Mouse (Mus musculus): ENCODE results near the gene Stxbp5. TPM values are rescaled to one million over a fixed set of nuclear protein-coding genes. Genes with fewer than 3 reads are reported as not detected.

The Stxbp5 gene
- polyA plus RNA-seq, 1 experiment from 2014 or later, result 13.4 TPM

DNA sequence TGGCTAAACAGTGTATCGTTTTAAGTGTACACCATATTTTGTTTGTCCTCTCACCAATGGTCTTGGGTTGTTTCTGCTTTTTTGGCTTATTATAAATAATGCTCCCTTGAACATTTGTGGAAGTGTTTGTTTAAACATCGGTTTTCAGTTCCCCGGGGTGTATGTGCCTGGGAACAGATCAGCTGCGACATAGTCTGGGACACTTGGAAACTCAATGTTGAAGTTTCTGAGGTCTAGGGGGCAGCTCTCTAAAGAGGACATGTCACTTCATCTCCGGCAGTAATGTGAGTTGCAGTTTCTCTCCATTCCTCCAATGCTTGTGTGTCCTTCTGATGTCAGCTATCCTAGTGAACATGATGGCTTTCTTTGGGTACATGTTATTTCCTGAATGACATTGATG, 137.0 kb downstream of the Stxbp5 start:
- ATAC-seq (no peak), DNase-seq (ENCODE audit: low read depth, low spot score) (no peak)
- TF ChIP-seq CTCF (IDR thresholded peaks at IDR 0.05), result no peak
- POLR2A ChIA-PET, result no interaction called here
- in situ Hi-C loops (cut with MboI; ENCODE audit: low pct_unique_long_range_greater_than_20kb), result no loop called here
- no peaks in the 10 kb centered on the region for H3K27me3 ChIP-seq
- CTCF ChIA-PET, result no interaction called here

DNA sequence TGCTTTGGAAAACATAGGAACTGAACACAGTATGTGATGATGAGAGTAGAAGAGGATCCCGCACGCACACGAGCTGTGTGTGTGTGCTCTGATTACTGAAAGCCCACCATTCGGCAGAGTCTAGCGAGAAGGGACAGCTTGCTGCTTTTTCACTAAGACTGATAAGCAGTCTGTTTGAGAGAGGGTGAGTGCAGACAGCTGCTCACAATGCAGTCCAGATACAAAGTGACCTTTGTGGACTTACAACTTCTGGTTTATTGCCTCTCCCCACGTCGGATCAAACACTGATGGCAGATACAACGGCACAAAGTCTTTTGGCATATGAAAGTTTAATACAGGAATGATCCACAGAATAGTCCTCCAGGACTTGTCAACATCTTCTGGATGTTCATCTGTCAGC, 140.6 kb downstream of the Stxbp5 start:
- in situ Hi-C loops (cut with MboI; ENCODE audit: low pct_unique_long_range_greater_than_20kb), result no loop called here
- DNase-seq (ENCODE audit: low read depth, low spot score) (no peak), ATAC-seq (no peak)
- TF ChIP-seq CTCF (IDR thresholded peaks at IDR 0.05), result no peak
- H3K27me3 ChIP-seq, result no peaks in the 10 kb centered on the region
- ChIA-PET CTCF (no interaction called here), POLR2A (no interaction called here)

DNA sequence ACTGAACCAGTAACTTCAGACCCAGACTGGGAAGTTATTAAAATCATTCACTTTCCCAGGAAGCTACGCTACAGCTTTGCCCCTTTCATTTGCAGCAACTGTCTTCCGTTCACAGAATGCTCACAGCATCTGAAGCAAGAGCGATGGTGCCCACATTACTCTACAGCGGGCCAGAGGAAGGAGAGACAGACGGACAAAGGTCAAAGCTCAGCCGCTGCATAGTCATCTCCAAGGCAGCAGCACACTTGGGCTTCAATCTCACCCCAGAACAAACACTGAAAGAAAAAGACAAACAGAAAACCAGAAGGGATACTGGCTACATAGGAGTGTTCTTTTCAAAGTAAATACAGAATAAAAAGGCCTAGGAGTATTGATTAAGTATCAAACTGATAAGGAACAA, 144.3 kb downstream of the Stxbp5 start:
- ChIA-PET CTCF (no interaction called here), POLR2A (no interaction called here)
- DNase-seq (ENCODE audit: low read depth, low spot score) (no peak), ATAC-seq (no peak)
- no peaks in the 10 kb centered on the region for H3K27me3 ChIP-seq
- TF ChIP-seq CTCF (IDR thresholded peaks at IDR 0.05), result no peak
- in situ Hi-C loops (cut with MboI; ENCODE audit: low pct_unique_long_range_greater_than_20kb), result loop anchor here (10.0 kb wide), 1 partner anchor 962 kb away; no protein-coding TSS in a partner anchor

DNA sequence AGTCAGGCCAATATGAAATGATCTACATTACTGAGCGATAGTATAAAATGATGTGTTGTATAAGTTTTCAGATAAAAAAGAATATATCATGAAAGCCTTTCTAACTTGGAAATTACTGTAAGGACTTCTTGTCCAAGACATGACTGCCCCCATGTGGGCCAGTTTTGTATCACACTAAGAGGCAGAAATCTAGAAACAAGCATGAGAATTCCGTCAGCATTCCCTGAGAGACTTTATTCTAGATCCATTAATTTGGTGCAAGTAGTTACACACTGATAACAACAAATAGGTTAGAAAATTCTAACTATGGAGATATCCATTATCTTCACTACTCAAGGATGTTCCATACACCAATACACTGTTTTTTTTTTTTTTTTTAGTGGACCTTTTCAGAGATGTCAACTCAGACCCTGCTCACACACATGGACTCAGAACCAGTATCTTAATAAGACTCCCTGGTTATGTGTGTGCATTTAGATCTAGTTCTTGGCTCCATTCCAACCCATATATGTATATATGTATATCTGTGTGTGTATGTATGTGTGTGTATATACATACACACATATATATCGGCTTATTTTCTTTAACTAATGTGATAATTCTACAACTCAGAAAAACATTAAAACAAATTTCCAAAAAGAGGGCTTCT, 145.9 kb downstream of the Stxbp5 start:
- peak; percentile 58 for TF ChIP-seq CTCF (IDR thresholded peaks at IDR 0.05)
- in situ Hi-C loops (cut with MboI; ENCODE audit: low pct_unique_long_range_greater_than_20kb), result loop anchor here (5.0 to 10.0 kb wide), 2 partner anchors 183 to 960 kb away; no protein-coding TSS in a partner anchor
- H3K27me3 ChIP-seq, result no peaks in the 10 kb centered on the region
- POLR2A ChIA-PET, result no interaction called here
- ATAC-seq (no peak), DNase-seq (ENCODE audit: low read depth, low spot score) (no peak)
- CTCF ChIA-PET, result no interaction called here

GRCm38 (mm10) chr10:9733861-9734260, 167.0 kb downstream of the Stxbp5 start:
- TF ChIP-seq CTCF (IDR thresholded peaks at IDR 0.05), result no peak
- DNase-seq (ENCODE audit: low read depth, low spot score), result no peak
- CTCF ChIA-PET, result no interaction called here
- POLR2A ChIA-PET, result no interaction called here
- in situ Hi-C loops (cut with MboI; ENCODE audit: low pct_unique_long_range_greater_than_20kb), result no loop called here
- no peak for ATAC-seq
- no peaks in the 10 kb centered on the region for H3K27me3 ChIP-seq

- H3K27me3 ChIP-seq, result no peaks in the 10 kb centered on the region
- ChIA-PET POLR2A (no interaction called here), CTCF (no interaction called here)
- ATAC-seq (peak; percentile 51), DNase-seq (ENCODE audit: low read depth, low spot score) (no peak)
- no peak for TF ChIP-seq CTCF (IDR thresholded peaks at IDR 0.05)
- in situ Hi-C loops (cut with MboI; ENCODE audit: low pct_unique_long_range_greater_than_20kb), result no loop called here
Observed at GRCm38 (mm10) chr10:9732065-9732749, 168.7 kb downstream of the Stxbp5 start.

GRCm38 (mm10) chr10:9722519-9723303, 178.2 kb downstream of the Stxbp5 start:
- CTCF ChIA-PET, result no interaction called here
- DNase-seq (ENCODE audit: low read depth, low spot score) (no peak), ATAC-seq (no peak)
- POLR2A ChIA-PET, result no interaction called here
- no peak for TF ChIP-seq CTCF (IDR thresholded peaks at IDR 0.05)
- no peaks in the 10 kb centered on the region for H3K27me3 ChIP-seq
- in situ Hi-C loops (cut with MboI; ENCODE audit: low pct_unique_long_range_greater_than_20kb), result no loop called here

DNA sequence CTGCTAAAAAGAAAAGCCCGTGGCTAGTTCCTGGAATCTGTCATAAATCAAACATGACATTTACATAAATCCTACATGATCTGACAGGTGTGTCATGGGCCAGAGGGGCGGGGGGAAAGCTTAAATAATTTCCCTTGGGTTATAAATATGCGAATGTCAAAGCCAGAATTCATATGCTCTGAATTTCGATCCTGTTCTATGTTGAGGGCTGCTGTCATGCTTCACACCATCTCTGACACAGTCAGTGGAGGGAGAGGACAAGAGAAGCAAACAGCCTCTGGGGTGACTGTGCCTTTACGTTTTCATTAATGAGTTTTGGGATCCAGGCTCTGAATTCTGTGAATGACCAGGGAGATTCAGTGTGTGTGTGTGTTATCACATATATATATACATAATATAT, 180.9 kb downstream of the Stxbp5 start:
- in situ Hi-C loops (cut with MboI; ENCODE audit: low pct_unique_long_range_greater_than_20kb), result no loop called here
- ChIA-PET CTCF (no interaction called here), POLR2A (no interaction called here)
- DNase-seq (ENCODE audit: low read depth, low spot score) (no peak), ATAC-seq (no peak)
- TF ChIP-seq CTCF (IDR thresholded peaks at IDR 0.05), result no peak
- no peaks in the 10 kb centered on the region for H3K27me3 ChIP-seq

DNA sequence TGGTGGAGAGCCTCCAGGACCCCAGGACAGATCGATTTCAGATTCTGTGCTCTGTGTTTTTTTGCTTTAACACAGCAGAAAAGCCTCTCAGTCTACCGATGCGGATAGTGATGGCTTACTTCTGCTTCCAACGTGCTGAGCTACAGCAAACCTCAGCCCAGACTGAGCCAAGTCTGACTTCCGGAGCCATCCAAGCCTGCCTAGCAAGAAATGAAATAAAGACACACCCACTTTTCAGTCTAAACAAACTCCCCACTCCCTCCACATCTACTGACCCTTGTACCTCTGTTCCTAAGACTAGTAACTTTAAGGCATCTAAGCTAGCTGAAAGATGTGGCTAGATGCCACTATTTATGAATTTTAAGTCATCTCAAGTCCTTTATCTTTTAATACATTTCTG, 182.8 kb downstream of the Stxbp5 start:
- in situ Hi-C loops (cut with MboI; ENCODE audit: low pct_unique_long_range_greater_than_20kb), result no loop called here
- TF ChIP-seq CTCF (IDR thresholded peaks at IDR 0.05), result no peak
- ATAC-seq, result no peak
- ChIA-PET CTCF (no interaction called here), POLR2A (no interaction called here)
- H3K27me3 ChIP-seq, result no peaks in the 10 kb centered on the region
- DNase-seq (ENCODE audit: low read depth, low spot score), result no peak

Other genes with a start within 250 kb of the Stxbp5 start
- 0.08 TPM for gene Samd5, start 225.9 kb downstream of the Stxbp5 start, polyA plus RNA-seq (2021)